Mouse (Mus musculus) brown adipose tissue, adult 24 weeks (tissue): ENCODE results near the gene Traf1. TPM values are rescaled to one million over a fixed set of nuclear protein-coding genes. Genes with fewer than 3 reads are reported as not detected.
A peak's percentile ranks its signal among the peaks of the same experiment; 100 is the strongest.

Source experiments
- H3K27ac ChIP-seq: fragments of 200-500 bp; replicated peaks from 2 replicates; pipeline ENCODE4 v1.5.1; 2012; ENCODE audit warnings: low read depth, mild to moderate bottlenecking, low read length
- H3K4me1 ChIP-seq: fragments of 200-500 bp; 2 replicates; pipeline ENCODE4 v1.6.1; 2012; ENCODE audit warnings: low read length, mixed read lengths; ENCODE audit not compliant: control insufficient read depth, insufficient read depth, insufficient read length
- H3K4me3 ChIP-seq: fragments of 200-500 bp; 2 replicates; pipeline ENCODE4 v1.5.1; 2012; ENCODE audit warnings: low read depth, mild to moderate bottlenecking, low read length, moderate library complexity; ENCODE audit not compliant: insufficient read depth
- polyA plus RNA-seq: library from polyadenylated mRNA; stranded (reverse); fragments of >200 nt; gene quantifications from 2 replicates; pipeline ENCODE4 v1.2.4, GENCODE M21; 2012; ENCODE audit not compliant: missing spikeins, insufficient read depth, insufficient read length

The Traf1 gene
- polyA plus RNA-seq, 1 experiment, result not detected

DNA sequence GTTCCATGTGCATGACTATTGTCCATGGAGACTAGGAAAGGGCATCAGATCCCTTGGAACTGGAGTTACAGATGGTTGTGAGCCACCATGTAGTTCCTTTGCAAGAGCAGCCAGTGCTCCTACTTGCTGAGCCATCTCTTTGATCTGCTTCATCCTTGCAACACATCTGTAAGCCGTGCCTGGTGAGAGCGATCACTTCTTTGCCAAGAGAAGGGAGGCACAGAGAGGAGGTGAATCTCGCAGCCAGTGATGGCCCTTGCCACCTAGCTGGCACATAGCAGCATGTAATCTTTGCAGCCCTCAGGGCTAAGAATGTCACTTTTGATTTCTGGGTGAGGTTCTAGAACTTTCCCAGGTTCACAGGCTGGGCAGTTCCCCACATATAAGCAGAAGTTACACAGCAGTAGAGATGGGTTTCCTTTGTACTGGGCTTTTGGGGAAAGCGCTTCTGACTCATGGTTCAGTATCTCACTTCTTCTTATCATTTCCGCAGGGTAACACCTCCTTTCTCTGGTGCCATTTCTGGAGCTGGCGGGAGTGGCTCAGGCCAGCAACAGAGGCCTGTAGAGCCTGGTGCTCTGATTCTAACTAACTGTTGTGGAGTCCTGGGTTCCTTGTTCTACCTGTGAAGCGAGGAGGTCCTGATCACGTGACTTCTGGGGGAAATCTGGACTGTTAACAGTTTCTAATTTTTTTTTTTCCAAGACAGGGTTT lies 15.5 kb upstream of the Traf1 start:
- Histone ChIP-seq H3K4me1 (peaks cover under 1% of the 10 kb centered on the region; the same call in 1 of the 2 replicates), H3K27ac (peak overlapping the region; percentile 6), H3K4me3 (no peak overlapping the region)

DNA sequence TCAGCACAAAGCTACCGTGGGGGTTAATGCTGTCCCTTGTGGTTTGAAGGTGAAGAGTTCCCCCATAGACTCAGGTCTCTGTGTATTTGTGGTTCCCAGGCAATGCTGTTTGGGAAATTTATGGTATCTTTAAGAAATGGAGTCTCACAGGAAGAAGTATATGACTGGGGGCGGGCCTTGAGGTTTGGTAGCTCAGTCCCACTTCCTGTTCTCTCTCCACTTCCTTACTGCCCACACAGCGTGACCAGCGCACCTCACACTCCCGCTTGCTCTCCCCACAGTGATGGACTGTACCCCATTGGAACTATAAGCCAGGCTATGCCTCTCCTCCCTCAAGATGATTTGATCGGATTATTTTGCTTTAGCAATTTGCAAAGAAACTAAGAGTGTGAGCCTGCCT lies 14.9 kb upstream of the Traf1 start:
- H3K4me1 ChIP-seq, result no peaks in the 10 kb centered on the region
- no peak overlapping the region for H3K4me3 ChIP-seq
- H3K27ac ChIP-seq, result no peak overlapping the region

DNA sequence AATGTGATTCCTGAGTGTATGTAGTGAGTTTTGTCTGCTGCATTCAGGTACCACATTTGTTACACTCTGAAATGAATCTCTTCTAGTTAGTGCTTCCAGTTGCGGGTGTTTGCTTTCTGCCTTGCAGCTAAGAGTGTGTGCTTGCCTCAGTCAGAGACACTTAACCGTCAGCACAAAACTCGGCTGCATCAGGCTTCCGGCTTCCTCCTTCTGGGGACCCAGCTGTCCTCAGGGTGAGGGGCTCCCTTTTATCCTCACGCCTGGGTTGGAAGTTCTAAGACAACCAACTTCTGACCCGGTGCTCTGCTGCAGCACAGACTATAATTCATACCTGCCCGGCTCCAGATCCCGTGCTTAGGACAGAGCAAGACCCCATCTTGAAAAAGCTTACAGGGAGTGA lies 11.5 kb upstream of the Traf1 start:
- Histone ChIP-seq H3K4me1 (no peaks in the 10 kb centered on the region), H3K27ac (no peak overlapping the region), H3K4me3 (no peak overlapping the region)

DNA sequence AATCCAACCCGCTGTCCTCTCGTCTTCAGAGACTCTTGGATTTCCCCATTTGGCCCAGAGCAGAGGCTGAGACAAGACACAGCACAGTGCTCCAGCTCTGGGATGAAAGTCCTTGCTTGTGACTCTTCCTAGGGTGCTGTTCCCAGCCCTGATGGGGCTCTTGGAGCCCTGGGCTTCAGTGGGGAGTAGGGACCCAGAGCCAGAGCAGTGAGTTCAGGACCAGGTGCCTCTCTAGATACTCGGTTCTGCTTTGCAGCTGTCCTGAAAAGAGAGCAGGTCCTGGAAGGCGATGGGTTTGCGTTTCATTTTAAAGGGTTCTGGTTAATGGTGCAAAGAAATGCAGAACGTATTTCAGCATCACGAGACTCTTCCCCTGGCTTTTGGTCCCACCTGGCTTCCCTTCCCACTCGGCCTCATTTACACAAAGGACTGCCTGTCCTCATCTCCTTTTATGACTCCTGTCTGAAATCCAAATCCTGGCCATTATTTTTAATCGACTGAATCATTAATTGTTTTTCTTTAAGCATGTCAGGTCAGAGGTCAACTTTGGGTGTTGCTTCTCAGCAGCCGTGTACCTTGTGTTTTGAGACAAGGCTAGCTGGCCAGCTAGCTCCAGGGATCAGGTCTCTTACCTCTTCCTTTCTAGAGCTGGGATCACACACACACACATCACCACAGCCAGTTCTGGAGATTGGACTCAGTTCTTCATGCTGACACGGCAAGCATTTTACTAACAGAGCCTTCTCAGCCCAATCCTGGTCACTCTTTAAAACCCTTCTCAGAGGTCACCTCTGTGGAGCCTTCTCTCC lies 9.7 kb upstream of the Traf1 start:
- H3K27ac ChIP-seq, result no peak overlapping the region
- H3K4me1 ChIP-seq, result no peaks in the 10 kb centered on the region
- H3K4me3 ChIP-seq, result no peak overlapping the region

DNA sequence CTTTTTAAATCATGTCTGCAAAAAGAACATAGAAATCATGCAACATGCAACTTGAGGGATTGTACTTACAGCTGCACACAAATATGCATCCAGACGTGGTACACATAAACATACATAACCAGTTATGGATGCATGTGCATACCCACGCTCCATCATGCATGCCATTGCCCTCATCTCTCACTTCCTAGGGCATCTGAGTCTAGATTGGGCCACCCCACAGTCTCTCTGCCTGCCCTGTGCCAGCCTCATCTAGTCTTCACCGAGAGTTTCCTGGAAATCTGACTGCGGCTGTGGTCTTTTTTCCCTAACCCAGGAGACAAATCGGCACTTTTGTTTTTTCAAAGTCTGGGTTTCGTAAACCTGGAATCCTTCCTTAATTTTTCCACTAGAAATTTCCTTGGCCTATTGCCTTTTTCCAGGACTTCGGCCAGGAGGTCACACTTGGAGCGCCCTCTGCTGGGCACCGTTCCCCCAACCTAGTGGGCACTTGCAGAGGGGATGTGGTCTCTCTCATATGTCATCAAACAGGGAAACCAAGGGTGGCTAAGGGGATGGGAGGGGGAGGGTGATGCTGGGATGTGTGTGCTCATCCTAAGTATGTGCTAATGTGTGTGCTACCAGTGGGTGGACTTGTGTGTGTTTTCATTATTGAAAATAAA lies 8.6 kb upstream of the Traf1 start:
- Histone ChIP-seq H3K4me1 (peaks cover 4% of the 10 kb centered on the region; the same call in 1 of the 2 replicates), H3K4me3 (0 out of 2 replicates have a peak overlapping the region, but pooled peaks have one; percentile 2), H3K27ac (no peak overlapping the region)

DNA sequence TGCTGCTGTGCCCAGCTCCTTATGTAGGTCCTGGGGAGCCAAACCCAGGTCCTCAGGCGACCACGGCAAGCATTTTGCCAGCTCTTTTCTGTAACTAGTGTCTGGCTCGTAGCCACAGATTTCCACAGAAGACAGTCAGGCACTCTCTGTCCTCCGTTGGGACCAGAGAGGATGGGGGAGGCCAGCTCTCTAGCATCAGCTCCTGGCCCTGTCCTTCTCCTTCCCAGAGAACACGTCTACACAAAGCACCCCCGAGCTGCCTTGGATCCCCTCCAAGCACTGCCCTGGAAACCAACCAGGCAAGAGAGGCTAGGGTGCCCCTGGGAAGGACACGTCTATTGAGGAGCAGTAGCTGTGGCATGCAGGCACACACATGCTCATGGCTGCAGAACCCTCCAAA lies 7.6 kb upstream of the Traf1 start:
- Histone ChIP-seq H3K27ac (no peak overlapping the region), H3K4me3 (no peak overlapping the region)

DNA sequence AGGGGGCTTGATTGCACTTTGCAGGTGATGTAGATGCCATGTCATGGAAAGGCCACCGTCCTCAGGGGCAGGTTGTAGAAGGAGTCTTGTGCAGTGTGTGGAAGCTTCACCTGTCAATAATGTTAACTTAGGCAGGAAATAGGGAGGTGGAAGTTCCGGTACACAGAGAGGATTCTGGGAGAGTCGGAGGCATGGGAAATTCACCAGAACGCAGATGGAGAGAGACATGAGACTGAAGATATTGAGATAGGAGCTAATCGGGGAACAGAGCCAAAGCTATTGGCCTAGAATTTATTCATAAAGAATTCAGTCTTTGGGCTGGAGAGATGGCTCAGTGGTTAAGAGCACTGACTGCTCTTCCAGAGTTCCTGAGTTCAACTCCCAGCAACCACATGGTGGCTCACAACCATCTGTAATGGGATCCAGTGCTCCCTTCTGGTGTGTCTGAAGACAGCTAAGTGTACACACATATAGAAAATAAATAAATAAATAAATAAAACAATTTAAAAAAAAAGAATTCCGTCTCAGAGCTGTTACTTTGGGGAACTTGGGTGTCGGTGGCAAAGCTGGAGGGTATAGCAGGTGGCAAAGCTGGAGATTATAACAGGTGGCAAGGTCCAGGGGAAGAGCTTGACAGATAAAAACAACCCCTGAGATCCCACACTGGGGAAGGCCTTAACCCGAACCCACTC lies 4.8 kb upstream of the Traf1 start:
- Histone ChIP-seq H3K4me1 (peaks cover 13% of the 10 kb centered on the region; the same call in 1 of the 2 replicates), H3K27ac (no peak overlapping the region), H3K4me3 (no peak overlapping the region)

More for the DNA sequence above, 7.6 kb upstream of the Traf1 start:
- peaks cover 4% of the 10 kb centered on the region; the same call in 1 of the 2 replicates for H3K4me1 ChIP-seq

DNA sequence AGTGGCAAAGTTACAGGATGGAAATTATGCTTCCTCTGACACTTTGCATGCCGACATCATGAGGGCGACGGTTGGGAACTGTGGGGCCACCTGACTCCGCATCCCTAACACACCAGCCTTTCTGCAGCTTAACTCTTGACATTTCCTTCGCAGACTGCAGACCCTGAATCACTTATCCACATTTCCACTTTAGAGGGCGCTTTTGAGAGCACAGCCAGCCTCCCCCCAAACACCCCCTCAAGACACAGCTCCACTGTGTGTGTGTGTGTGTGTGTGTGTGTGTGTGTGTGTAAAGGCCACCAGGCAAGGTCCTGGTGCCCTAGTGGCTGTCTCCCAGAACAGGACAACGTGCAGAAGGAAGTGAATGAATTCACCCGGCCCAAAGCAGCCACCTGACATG lies 4.2 kb upstream of the Traf1 start:
- Histone ChIP-seq H3K4me1 (peaks cover 13% of the 10 kb centered on the region; the same call in 1 of the 2 replicates), H3K27ac (no peak overlapping the region), H3K4me3 (no peak overlapping the region)

DNA sequence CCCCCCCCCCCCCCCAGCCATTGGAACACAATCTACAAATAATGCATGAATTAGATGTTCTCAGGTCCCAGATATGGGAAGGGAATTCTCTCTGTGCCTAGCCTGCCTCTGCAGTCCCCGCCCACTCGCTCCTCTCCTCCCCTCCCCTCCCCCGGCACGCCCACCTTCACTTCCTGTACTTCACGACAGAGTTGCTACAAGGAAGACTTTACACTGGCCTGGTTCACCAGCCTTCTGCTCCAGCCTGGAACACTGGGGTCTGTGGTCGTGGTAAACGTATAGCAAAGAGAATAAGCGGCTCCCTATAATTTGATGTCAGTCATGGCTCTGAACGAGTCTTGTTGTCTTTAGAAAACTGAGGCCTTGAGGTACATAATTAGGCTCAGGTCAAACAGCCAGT lies 3.7 kb upstream of the Traf1 start:
- no peak overlapping the region for H3K27ac ChIP-seq
- H3K4me3 ChIP-seq, result no peak overlapping the region
- peaks cover 13% of the 10 kb centered on the region; the same call in 1 of the 2 replicates for H3K4me1 ChIP-seq

DNA sequence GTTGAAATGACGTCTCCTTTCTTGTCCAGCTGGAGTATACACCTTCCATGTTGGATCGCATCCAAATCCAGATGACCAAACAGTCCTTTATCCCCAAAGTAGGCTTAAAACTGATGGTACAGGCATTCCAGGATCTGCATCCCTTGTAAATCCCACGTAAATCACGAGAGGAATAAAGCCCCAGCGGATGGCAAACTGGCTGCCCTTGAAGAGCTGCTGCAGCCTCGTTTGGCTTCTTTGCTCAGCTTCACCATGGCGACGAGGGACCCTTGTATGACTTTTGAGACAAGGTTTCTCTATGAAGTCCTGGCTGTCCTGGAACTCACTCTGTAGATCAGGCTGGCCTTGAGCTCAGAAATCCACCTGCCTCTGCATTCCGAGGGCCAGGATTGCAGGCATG lies 3.1 kb upstream of the Traf1 start:
- Histone ChIP-seq H3K4me3 (no peak overlapping the region), H3K4me1 (peaks cover 13% of the 10 kb centered on the region; the same call in 1 of the 2 replicates), H3K27ac (no peak overlapping the region)

DNA sequence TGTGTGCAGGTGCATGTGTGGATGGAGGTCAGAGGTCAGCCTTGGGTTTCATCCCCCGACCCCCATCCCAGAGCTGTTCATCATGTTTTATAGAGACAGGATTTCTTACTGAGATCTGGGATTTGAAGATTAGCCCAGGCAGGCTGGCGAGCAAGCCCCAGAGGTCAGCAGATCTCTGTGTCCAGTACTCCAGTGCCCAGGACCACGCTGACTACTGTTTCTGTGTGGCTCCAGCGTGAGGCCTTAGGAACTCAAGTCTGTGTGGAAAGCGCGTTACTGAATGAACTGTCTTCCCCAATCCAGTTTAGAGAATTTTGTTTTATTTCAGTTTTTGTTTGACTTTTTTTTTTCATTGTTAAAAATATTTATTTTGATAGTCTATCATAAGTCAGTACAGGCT lies 2.7 kb upstream of the Traf1 start:
- no peak overlapping the region for H3K27ac ChIP-seq

DNA sequence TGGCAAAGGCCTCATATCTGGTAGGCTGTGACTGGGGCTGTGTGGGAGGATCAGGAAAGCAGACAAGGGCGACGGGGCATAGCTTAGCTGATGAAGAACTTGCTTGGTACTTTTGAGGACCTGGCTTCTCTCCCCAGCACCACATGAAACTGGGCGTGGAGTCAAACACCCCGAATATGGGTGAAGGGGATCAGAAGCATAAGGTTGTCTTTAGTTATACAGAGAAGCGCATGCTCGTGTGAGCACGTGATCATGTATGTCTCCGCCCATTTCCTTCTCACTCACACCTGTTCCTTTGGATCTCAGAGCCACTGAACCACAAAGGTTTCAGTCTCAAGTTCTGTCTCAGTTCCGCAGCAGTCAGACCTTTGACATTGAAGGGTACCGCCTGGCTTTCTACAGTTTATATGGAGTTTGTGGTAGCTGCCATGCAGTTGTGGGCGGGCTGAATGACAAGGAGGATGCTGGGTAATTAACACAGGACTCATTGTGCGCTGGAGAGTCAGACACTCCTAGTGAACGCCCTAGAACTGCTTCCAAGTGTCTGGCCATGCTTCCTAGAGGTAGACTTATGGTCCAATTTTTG lies 1.9 kb upstream of the Traf1 start:
- Histone ChIP-seq H3K4me1 (peaks cover 13% of the 10 kb centered on the region; the same call in 1 of the 2 replicates), H3K4me3 (peak overlapping the region; percentile 29), H3K27ac (peak overlapping the region; percentile 82)

More for the DNA sequence above, 2.7 kb upstream of the Traf1 start:
- H3K4me1 ChIP-seq, result peaks cover 13% of the 10 kb centered on the region; the same call in 1 of the 2 replicates
- H3K4me3 ChIP-seq, result no peak overlapping the region

DNA sequence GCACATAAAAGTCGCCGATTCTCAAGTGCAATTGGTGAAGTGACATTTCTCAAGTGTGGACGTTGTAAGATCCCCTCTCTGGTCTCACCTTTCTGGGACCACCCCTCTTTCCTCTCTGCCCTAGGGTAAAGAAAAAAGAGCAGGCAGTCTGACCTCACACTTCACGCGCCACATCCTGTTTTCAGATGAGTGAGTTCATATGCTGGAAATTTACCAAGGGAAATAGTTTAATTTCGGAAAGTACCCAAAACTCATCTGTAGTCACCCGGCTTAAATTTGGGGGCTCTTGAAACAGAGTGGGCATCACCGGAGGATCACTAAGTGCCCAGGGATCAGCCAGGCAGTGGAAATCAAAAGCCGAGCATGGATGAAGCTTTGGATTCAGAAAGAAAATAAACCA lies 1.3 kb upstream of the Traf1 start:
- Histone ChIP-seq H3K4me3 (peak overlapping the region; percentile 29), H3K4me1 (peaks cover 13% of the 10 kb centered on the region; the same call in 1 of the 2 replicates), H3K27ac (peak overlapping the region; percentile 82)

DNA sequence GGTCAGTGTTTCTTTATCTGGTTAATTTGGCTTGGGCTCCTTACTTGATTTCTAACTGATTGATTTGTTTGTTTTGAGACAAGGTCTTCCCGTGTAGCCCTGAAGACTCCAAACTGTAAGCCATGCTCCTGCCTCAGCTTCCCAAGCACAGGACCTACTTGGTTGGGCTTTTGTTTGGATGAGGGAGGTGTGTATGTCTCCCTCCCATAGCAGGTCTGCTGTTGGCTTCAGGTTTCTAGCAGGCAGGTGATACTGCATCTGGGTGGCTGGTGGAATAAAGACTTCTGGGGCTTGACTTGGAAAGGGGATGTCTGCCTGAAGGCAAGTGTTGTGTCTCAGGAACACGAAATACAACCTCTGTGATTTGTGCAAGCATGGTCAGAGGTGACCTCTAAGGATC lies 639 bp upstream of the Traf1 start:
- H3K4me1 ChIP-seq, result peaks cover 13% of the 10 kb centered on the region; the same call in 1 of the 2 replicates
- H3K4me3 ChIP-seq, result no peak overlapping the region
- 0 out of 2 replicates have a peak overlapping the region, but pooled peaks have one; percentile 3 for H3K27ac ChIP-seq
